Mouse (Mus musculus): ENCODE data around the gene Cenps. TPM values are rescaled to one million over a fixed set of nuclear protein-coding genes. Genes with fewer than 3 reads are reported as not detected.

The Cenps gene
- polyA plus RNA-seq (2014; fragmentation: Illumina TruSeq; extraction: RNeasy Lipid Tissue Mini Kit (QIAGEN cat#74804); ENCODE audit: low replicate concordance), result 3.5 TPM

GRCm38 (mm10) chr4:149136982-149137770, at the start of gene Cenps:
Cenps (minus strand) TSS chr4:149137629.

DNA sequence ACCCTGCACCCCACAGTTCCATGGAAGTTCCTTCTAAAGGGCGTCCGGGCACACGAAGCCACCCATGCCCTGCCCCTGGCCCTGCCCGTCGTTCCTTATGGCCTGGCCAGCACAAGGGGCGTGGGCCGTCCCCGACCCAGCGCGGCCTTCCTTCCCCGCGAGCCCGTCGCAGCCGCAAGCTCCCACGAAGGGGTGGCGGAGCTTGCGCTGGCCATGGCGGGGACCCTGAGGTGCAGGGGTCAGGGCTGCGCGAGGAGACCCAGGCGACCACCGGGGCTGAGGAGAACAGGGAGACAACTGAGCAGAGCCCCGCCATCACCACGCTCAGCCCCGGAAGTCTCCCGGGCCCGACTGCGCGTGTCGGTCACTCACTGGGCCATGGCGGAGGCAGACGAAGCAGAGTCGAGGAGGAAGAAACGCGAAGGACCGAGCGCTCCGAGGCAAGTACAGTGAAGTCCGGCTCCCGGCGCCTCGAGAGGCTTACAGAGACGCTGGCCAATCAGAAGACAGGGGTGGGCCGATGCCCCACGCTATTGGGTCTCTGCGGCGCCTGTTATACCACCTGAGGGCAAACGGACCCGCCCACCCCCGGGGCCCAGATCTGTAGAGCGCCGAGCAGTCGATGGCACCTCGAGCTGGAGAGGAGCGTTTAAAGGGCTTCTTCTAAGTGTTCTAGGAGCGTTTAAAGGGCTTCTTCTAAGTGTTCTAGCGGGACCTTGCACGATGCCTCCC, 29.0 kb upstream of the Cenps start, which contains the start of gene Pgd:
TSS of gene Pgd (minus strand) at position 557 of the 732 bp plus-strand sequence.

DNA sequence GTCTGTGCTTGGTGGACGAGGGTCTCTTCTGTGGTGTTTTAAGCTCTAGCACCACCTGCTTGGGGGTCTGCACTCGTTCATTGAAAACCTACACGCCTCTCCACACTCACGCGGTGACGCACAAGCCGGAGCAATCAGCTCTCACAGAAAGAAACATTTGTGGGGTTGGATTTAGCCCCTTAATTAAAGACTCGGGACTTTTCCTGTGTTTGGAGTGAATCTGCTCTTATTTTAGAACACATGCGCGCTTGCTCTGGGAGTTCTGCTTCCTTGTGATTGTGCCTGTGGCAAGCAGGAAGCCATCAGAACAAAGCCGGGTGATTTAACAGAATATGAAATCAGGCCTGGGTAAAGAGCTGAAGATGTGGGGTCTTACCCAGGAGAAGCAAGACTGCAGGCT, 10.8 kb downstream of the Cenps start, which contains the start of gene Cort:
TSS of gene Cort (minus strand) at position 101 of the 400 bp plus-strand sequence.

GRCm38 (mm10) chr4:149103875-149104561, 33.4 kb downstream of the Cenps start, which contains the start of gene Dffa:
Dffa (plus strand) TSS chr4:149104146.

GRCm38 (mm10) chr4:149099369-149100017, 37.9 kb downstream of the Cenps start, which contains the start of gene Pex14:
Pex14 (minus strand) TSS chr4:149099876.

Other genes starting within 250 kb of the Cenps start
- gene Pex14, start 37.8 kb downstream of the Cenps start, polyA plus RNA-seq (2014; fragmentation: Illumina TruSeq; extraction: RNeasy Lipid Tissue Mini Kit (QIAGEN cat#74804); ENCODE audit: low replicate concordance), result 0.71 TPM
- gene Dffa, start 33.5 kb downstream of the Cenps start, polyA plus RNA-seq (2014; fragmentation: Illumina TruSeq; extraction: RNeasy Lipid Tissue Mini Kit (QIAGEN cat#74804); ENCODE audit: low replicate concordance), result 6.4 TPM
- gene Cort, start 10.9 kb downstream of the Cenps start, polyA plus RNA-seq (2014; fragmentation: Illumina TruSeq; extraction: RNeasy Lipid Tissue Mini Kit (QIAGEN cat#74804); ENCODE audit: low replicate concordance), result not detected
- 38.6 TPM for gene Pgd, start 29.1 kb upstream of the Cenps start, polyA plus RNA-seq (2014; fragmentation: Illumina TruSeq; extraction: RNeasy Lipid Tissue Mini Kit (QIAGEN cat#74804); ENCODE audit: low replicate concordance)
- gene Kif1b, start 170.1 kb upstream of the Cenps start, polyA plus RNA-seq (2014; fragmentation: Illumina TruSeq; extraction: RNeasy Lipid Tissue Mini Kit (QIAGEN cat#74804); ENCODE audit: low replicate concordance), result 42.9 TPM

All from small intestine, adult 10 weeks (tissue).